Mouse (Mus musculus): ENCODE data around the gene Coq8a. TPM values are rescaled to one million over a fixed set of nuclear protein-coding genes. Genes with fewer than 3 reads are reported as not detected.

The Coq8a gene
- polyA plus RNA-seq, 1 experiment from 2014 or later, result 38.3 TPM

DNA sequence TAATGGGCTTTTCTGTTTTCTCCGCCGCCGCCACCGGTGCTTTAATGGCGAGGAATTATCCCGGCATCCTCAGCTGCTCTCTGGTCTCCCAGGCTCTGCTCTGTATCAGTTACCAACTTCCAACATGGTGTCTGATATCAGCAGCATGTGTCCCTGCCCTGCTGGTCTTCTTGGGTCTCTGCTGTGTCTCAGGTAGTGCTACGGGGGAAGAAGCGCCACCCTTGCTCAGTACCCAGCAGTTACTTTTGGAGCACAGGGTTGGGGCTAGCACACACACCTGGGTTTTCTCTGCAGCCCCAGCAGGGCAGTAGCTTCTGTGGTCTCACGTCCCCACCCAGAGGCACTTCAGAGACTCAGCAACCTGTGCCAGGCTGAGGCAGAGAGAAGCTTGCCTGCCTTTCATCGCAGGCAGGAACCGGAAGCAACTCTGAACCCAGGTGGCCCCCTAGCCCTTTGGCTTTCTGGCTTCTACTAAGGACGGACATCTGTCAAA, 26.9 kb upstream of the Coq8a start:
- H3K9ac ChIP-seq (ENCODE audit: low read length), result peak overlapping the region; percentile 65
- WGBS, result 3% methylated on average over 12 of the region's 12 CpGs
- ATAC-seq (ENCODE audit: insufficient read depth, low FRiP score), result peak; percentile 56; the same call in 1 of the 2 replicates

GRCm38 (mm10) chr1:180225500-180226220, 26.3 kb upstream of the Coq8a start:
- no peaks in the 10 kb centered on the region for H3K9me3 ChIP-seq (replicated peaks; ENCODE audit: control insufficient read depth, low read length)
- peak overlapping the region; percentile 46 for H3K27ac ChIP-seq (ENCODE audit: low read length)
- 12% methylated on average over 21 of the region's 21 CpGs for WGBS
- no peaks in the 10 kb centered on the region for H3K27me3 ChIP-seq (ENCODE audit: control insufficient read depth, insufficient read depth, low read length)
- peak overlapping the region; percentile 71 for H3K4me2 ChIP-seq (ENCODE audit: low read depth, low read length)
- ATAC-seq (ENCODE audit: insufficient read depth, low FRiP score), result peak; percentile 90
- peak overlapping the region; percentile 65 for H3K9ac ChIP-seq (ENCODE audit: low read length)
- peak overlapping the region; percentile 51 for H3K4me3 ChIP-seq (replicated peaks; ENCODE audit: low read length)
- H3K4me1 ChIP-seq (ENCODE audit: control insufficient read depth, insufficient read depth, low read length), result peaks cover 7% of the 10 kb centered on the region; the same call in 1 of the 2 replicates
- no peaks in the 10 kb centered on the region for H3K36me3 ChIP-seq (ENCODE audit: control insufficient read depth, insufficient read depth, low read length)

More for the DNA sequence above, 26.9 kb upstream of the Coq8a start:
- peak overlapping the region; percentile 71 for H3K4me2 ChIP-seq (ENCODE audit: low read depth, low read length)
- H3K9me3 ChIP-seq (replicated peaks; ENCODE audit: control insufficient read depth, low read length), result no peaks in the 10 kb centered on the region
- H3K27me3 ChIP-seq (ENCODE audit: control insufficient read depth, insufficient read depth, low read length), result no peaks in the 10 kb centered on the region
- peak overlapping the region; percentile 46 for H3K27ac ChIP-seq (ENCODE audit: low read length)
- no peaks in the 10 kb centered on the region for H3K36me3 ChIP-seq (ENCODE audit: control insufficient read depth, insufficient read depth, low read length)
- H3K4me1 ChIP-seq (ENCODE audit: control insufficient read depth, insufficient read depth, low read length), result peaks cover 7% of the 10 kb centered on the region; the same call in 1 of the 2 replicates
- peak overlapping the region; percentile 51 for H3K4me3 ChIP-seq (replicated peaks; ENCODE audit: low read length)

DNA sequence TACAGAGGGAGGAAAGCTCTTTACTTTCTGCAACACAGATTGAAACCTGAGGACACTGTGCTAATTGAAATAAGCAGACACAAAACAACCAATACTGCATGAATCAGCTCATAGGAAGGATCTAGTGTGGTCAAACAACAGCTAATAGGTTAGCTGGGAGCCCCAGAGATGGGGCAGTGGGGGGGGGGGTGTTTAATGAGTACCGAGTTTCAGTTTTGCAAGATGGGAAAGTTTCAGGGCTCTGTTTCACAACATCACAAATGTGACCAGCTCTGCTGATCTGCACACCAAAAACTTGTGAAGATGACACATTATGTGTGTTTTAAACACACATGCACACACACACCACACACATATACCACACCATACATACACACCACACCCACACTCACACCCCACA, 22.6 kb upstream of the Coq8a start:
- H3K9me3 ChIP-seq (replicated peaks; ENCODE audit: control insufficient read depth, low read length), result no peaks in the 10 kb centered on the region
- no peak overlapping the region for H3K4me2 ChIP-seq (ENCODE audit: low read depth, low read length)
- H3K27me3 ChIP-seq (ENCODE audit: control insufficient read depth, insufficient read depth, low read length), result no peaks in the 10 kb centered on the region
- peaks cover 7% of the 10 kb centered on the region; the same call in 1 of the 2 replicates for H3K4me1 ChIP-seq (ENCODE audit: control insufficient read depth, insufficient read depth, low read length)
- no peak overlapping the region for H3K4me3 ChIP-seq (replicated peaks; ENCODE audit: low read length)
- ATAC-seq (ENCODE audit: insufficient read depth, low FRiP score), result no peak
- H3K9ac ChIP-seq (ENCODE audit: low read length), result no peak overlapping the region
- H3K27ac ChIP-seq (ENCODE audit: low read length), result no peak overlapping the region
- H3K36me3 ChIP-seq (ENCODE audit: control insufficient read depth, insufficient read depth, low read length), result no peaks in the 10 kb centered on the region
- 89% methylated on average over 1 of the region's 1 CpGs for WGBS

GRCm38 (mm10) chr1:180220791-180221542, 21.6 kb upstream of the Coq8a start:
- Histone ChIP-seq H3K4me3 (replicated peaks; ENCODE audit: low read length) (no peak overlapping the region), H3K36me3 (ENCODE audit: control insufficient read depth, insufficient read depth, low read length) (no peaks in the 10 kb centered on the region), H3K4me2 (ENCODE audit: low read depth, low read length) (no peak overlapping the region), H3K9ac (ENCODE audit: low read length) (no peak overlapping the region), H3K27ac (ENCODE audit: low read length) (no peak overlapping the region), H3K4me1 (ENCODE audit: control insufficient read depth, insufficient read depth, low read length) (peaks cover 2% of the 10 kb centered on the region; the same call in 1 of the 2 replicates), H3K9me3 (replicated peaks; ENCODE audit: control insufficient read depth, low read length) (no peaks in the 10 kb centered on the region), H3K27me3 (ENCODE audit: control insufficient read depth, insufficient read depth, low read length) (no peaks in the 10 kb centered on the region)
- WGBS, result 90% methylated on average over 19 of the region's 19 CpGs
- ATAC-seq (ENCODE audit: insufficient read depth, low FRiP score), result no peak

DNA sequence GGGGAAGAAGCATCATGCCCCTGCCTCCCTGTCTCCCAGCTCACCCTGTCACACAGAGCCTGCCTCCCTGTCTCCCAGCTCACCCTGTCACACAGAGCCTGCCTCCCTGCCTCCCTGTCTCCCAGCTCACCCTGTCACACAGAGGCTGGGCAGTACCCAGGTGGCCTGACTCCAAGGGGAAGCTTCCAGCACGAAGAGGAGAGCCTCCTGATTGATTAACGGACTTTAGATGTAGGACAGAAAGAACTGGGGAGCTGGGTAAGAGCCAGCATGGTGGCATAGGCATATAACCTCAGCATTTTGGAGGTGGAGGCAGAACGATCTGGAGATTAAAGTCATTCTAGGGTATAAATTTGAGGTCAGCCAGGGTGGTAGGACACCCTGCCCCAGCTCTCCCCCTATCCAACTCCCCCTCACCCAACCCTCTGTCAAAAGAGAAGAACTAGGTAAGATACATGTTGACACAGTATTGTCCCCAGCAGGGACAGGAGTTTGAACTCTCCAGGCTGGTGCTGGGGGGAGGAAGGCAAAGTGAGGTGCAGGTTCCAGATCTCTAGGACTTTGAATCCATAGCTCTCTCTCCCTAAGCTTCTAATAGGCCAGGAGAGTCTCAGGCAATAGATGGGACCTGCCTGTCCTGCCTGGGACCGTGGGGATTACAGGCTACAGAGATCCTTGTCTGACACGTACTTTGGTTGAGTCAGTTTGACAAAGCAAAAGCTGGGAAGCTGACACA, 17.3 kb upstream of the Coq8a start:
- WGBS, result 63% methylated on average over 5 of the region's 5 CpGs
- Histone ChIP-seq H3K4me1 (ENCODE audit: control insufficient read depth, insufficient read depth, low read length) (no peaks in the 10 kb centered on the region), H3K9ac (ENCODE audit: low read length) (no peak overlapping the region), H3K4me3 (replicated peaks; ENCODE audit: low read length) (no peak overlapping the region), H3K9me3 (replicated peaks; ENCODE audit: control insufficient read depth, low read length) (no peaks in the 10 kb centered on the region), H3K27ac (ENCODE audit: low read length) (no peak overlapping the region), H3K27me3 (ENCODE audit: control insufficient read depth, insufficient read depth, low read length) (no peaks in the 10 kb centered on the region), H3K36me3 (ENCODE audit: control insufficient read depth, insufficient read depth, low read length) (no peaks in the 10 kb centered on the region), H3K4me2 (ENCODE audit: low read depth, low read length) (no peak overlapping the region)
- no peak for ATAC-seq (ENCODE audit: insufficient read depth, low FRiP score)

GRCm38 (mm10) chr1:180215044-180215443, 15.6 kb upstream of the Coq8a start:
- Histone ChIP-seq H3K4me2 (ENCODE audit: low read depth, low read length) (no peak overlapping the region), H3K4me1 (ENCODE audit: control insufficient read depth, insufficient read depth, low read length) (no peaks in the 10 kb centered on the region), H3K9me3 (replicated peaks; ENCODE audit: control insufficient read depth, low read length) (no peaks in the 10 kb centered on the region), H3K27me3 (ENCODE audit: control insufficient read depth, insufficient read depth, low read length) (no peaks in the 10 kb centered on the region), H3K9ac (ENCODE audit: low read length) (no peak overlapping the region), H3K36me3 (ENCODE audit: control insufficient read depth, insufficient read depth, low read length) (no peaks in the 10 kb centered on the region), H3K4me3 (replicated peaks; ENCODE audit: low read length) (no peak overlapping the region), H3K27ac (ENCODE audit: low read length) (no peak overlapping the region)
- 16% methylated on average over 4 of the region's 4 CpGs for WGBS
- ATAC-seq (ENCODE audit: insufficient read depth, low FRiP score), result peak; percentile 93

DNA sequence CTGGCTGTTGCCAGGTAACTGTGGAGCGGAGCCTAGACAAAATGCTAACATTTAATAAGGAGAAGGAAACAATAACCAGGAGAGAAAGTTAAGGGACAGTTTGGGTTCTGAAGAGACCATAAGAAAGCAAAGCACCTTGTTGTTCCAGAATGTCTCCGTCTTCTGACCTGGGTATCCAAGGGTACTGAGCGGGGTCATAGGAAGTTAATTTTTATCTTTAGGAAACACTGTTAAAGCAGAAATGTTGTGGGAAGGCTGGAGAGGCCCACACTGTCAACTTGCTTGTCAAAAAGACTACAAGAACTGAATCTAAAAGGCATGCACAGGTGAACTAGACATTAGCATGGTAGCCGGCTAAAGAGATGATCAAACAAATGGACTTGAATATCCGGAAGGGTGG, 13.5 kb upstream of the Coq8a start:
- H3K27me3 ChIP-seq (ENCODE audit: control insufficient read depth, insufficient read depth, low read length), result no peaks in the 10 kb centered on the region
- H3K4me1 ChIP-seq (ENCODE audit: control insufficient read depth, insufficient read depth, low read length), result no peaks in the 10 kb centered on the region
- WGBS, result 68% methylated on average over 5 of the region's 5 CpGs
- H3K27ac ChIP-seq (ENCODE audit: low read length), result no peak overlapping the region
- ATAC-seq (ENCODE audit: insufficient read depth, low FRiP score), result no peak
- no peaks in the 10 kb centered on the region for H3K9me3 ChIP-seq (replicated peaks; ENCODE audit: control insufficient read depth, low read length)
- H3K9ac ChIP-seq (ENCODE audit: low read length), result no peak overlapping the region
- H3K36me3 ChIP-seq (ENCODE audit: control insufficient read depth, insufficient read depth, low read length), result no peaks in the 10 kb centered on the region
- H3K4me3 ChIP-seq (replicated peaks; ENCODE audit: low read length), result no peak overlapping the region
- no peak overlapping the region for H3K4me2 ChIP-seq (ENCODE audit: low read depth, low read length)

- H3K27me3 ChIP-seq (ENCODE audit: control insufficient read depth, insufficient read depth, low read length), result no peaks in the 10 kb centered on the region
- no peak overlapping the region for H3K27ac ChIP-seq (ENCODE audit: low read length)
- 72% methylated on average over 9 of the region's 9 CpGs for WGBS
- H3K36me3 ChIP-seq (ENCODE audit: control insufficient read depth, insufficient read depth, low read length), result no peaks in the 10 kb centered on the region
- no peak overlapping the region for H3K4me2 ChIP-seq (ENCODE audit: low read depth, low read length)
- H3K4me3 ChIP-seq (replicated peaks; ENCODE audit: low read length), result no peak overlapping the region
- no peak overlapping the region for H3K9ac ChIP-seq (ENCODE audit: low read length)
- no peaks in the 10 kb centered on the region for H3K4me1 ChIP-seq (ENCODE audit: control insufficient read depth, insufficient read depth, low read length)
- no peaks in the 10 kb centered on the region for H3K9me3 ChIP-seq (replicated peaks; ENCODE audit: control insufficient read depth, low read length)
- no peak for ATAC-seq (ENCODE audit: insufficient read depth, low FRiP score)
Observed at GRCm38 (mm10) chr1:180210781-180211271, 11.4 kb upstream of the Coq8a start.

Data from stomach, embryonic 16.5 days (tissue).